Mouse (Mus musculus): ENCODE measurements at regions not wholly inside any gene's neighbourhood (a gene's known extent, or its start where the extent isn't known, plus 50 kb on each side); places are given as distances from the start of the nearest gene placed in this dataset.

DNA sequence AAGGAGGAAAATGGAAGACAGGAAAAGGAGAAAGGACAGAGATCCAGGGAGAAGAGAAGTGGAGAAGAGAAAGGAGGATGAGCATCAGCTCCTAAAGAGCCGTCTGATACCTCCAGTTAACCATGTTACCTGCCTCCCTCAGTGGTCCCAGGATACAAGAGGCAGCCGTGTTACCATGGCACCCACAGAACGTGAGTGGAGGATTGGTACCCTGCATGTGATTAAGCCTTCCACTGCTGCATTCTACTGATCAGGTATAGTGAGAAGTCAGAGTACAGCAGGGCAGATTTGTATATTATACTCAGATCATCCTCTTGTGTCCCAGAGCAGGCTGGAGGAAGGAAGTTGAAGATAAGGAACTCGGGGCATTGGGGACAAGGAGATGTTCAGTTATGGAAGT is 115.5 kb upstream of the Tas2r119 start:
- no peak for DNase-seq (ENCODE audit: low spot score in 2 of 2)

- DNase-seq (ENCODE audit: low spot score in 2 of 2), result no peak
Measured at GRCm38 (mm10) chr15:32082109-32082508, 95.0 kb upstream of the Tas2r119 start.

DNA sequence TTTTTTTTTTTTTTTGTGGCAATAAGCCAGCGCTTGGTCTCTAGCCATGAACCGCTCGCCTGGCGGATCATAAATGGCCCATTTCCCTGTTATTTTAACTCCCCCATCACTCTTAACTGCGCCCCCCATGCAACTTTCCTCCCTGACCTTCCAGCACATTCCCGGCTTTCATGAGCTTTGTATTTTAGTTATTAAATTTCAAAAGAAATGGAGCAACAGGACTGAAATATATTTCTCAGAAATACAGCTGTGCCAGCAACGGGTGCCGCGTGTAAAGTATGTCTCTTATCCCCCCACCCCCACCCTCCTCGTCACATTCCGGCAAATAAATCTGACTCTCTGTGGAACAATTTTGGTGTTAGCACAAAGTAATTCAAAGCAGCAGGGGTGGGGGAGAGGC is 83.2 kb upstream of the Tas2r119 start:
- DNase-seq (ENCODE audit: low spot score in 2 of 2), result no peak

- DNase-seq (ENCODE audit: low spot score in 2 of 2), result no peak
Measured at GRCm38 (mm10) chr15:32095554-32095953, 81.5 kb upstream of the Tas2r119 start.

DNA sequence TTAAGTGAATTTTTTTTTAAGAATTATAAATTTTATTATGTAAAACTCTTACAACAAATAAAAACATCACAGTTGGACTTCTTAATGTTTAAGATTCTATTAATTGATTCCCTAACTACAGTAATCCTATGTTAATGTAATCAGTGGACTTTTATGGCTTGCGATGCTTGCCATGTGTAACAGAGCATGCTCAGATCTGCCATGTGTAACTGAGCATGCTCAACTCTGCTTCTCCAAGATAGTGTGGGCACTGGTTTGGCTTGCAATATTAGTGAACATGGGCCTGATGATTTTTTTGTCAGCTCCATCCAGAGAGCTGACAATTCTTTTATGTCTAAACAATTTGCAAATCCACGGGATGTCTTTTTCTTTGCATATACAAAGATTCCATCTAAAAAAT is 66.4 kb upstream of the Tas2r119 start:
- DNase-seq (ENCODE audit: low spot score in 2 of 2), result no peak

All from urinary bladder, postnatal 4 days (tissue).